7 mouse cellular contexts compared by ENCODE assay signal in genomic region chr8:104569559-104569958, GRCm38 (mm10). TPM values are rescaled to one million over a fixed set of nuclear protein-coding genes. Genes with fewer than 3 reads are reported as not detected.
A peak's percentile ranks its signal among the peaks of the same experiment; 100 is the strongest.
DNase-seq lines count a peak whose midpoint lies in the region.

No protein-coding gene starts in this region.

- intact Hi-C loops in left cerebral cortex, postnatal 14 days (cut with DNase I) = no loop called here
- intact Hi-C loops in left cerebral cortex, postnatal 4 days (cut with DNase I) = no loop called here

- peak; percentile 43 for DNase-seq in left cerebral cortex, postnatal 14 days (ENCODE audit: low spot score in 2 of 2)
- DNase-seq in left cerebral cortex, postnatal 4 days = no peak
- peak; percentile 68 for DNase-seq in ZHBTc4 (ENCODE audit: low read depth, low spot score)
- peak; percentile 50 for DNase-seq in embryo, embryonic 11 days
- DNase-seq in lung, postnatal 25 days (ENCODE audit: low spot score) = peak; percentile 11
- no peak for DNase-seq in cerebellum, adult 9-11 months
- DNase-seq in spleen, adult 18-20 months = no peak

RNA-seq across cellular contexts. Expression of gene Pdp2, which starts 21.7 kb away (rescaled TPM):
- 1 to 10 TPM; 8.8 to 9.0 TPM for total RNA-seq in left cerebral cortex, postnatal 14 days (2021)
- total RNA-seq in left cerebral cortex, postnatal 4 days (2021) = 10 to 100 TPM; 13.0 to 13.6 TPM

RNA-seq across cellular contexts. Expression of gene Car7, which starts 35.1 kb away (rescaled TPM):
- total RNA-seq in left cerebral cortex, postnatal 14 days (2021) = 10 to 100 TPM; 28.9 to 36.4 TPM
- total RNA-seq in left cerebral cortex, postnatal 4 days (2021) = 1 to 10 TPM; 3.8 to 4.6 TPM

RNA-seq across cellular contexts. Expression of gene Nae1, which starts 35.1 kb away (rescaled TPM):
- total RNA-seq in left cerebral cortex, postnatal 14 days (2021) = 10 to 100 TPM; 50.1 to 52.2 TPM
- total RNA-seq in left cerebral cortex, postnatal 4 days (2021) = 10 to 100 TPM; 57.5 to 62.9 TPM

RNA-seq across cellular contexts. Expression of gene Cdh16, which starts 54.6 kb away (rescaled TPM):
- total RNA-seq in left cerebral cortex, postnatal 14 days (2021) = not detected
- total RNA-seq in left cerebral cortex, postnatal 4 days (2021) = not detected

RNA-seq across cellular contexts. Expression of gene Terb1, which starts 59.8 kb away (rescaled TPM):
- 1 to 10 TPM; 1.0 to 1.6 TPM for total RNA-seq in left cerebral cortex, postnatal 14 days (2021)
- under 1 TPM; 0.74 to 0.94 TPM for total RNA-seq in left cerebral cortex, postnatal 4 days (2021)

Comparison
In these comparisons a context has a peak if more than half of its experiments do, and no peak if none do; other contexts are left out.
1. DNase-seq: peak in left cerebral cortex, postnatal 14 days (2 of 2), ZHBTc4 (single experiment), embryo, embryonic 11 days (single experiment) and lung, postnatal 25 days (single experiment); none in left cerebral cortex, postnatal 4 days (single experiment), cerebellum, adult 9-11 months (single experiment) and spleen, adult 18-20 months (0 of 2).
2. RNA of gene Car7, which starts 35.1 kb away (total RNA-seq): 28.9 to 36.4 TPM in left cerebral cortex, postnatal 14 days; 3.8 to 4.6 TPM in left cerebral cortex, postnatal 4 days; every median in the first group is over 4 times any median in the second.